In genomic region chr8:11761551-11761950, GRCm38 (mm10) we compare ENCODE assay signal across 24 mouse cellular contexts.
"Had no signal": no experiment of that assay in that cellular context is flagged by ENCODE, and none has a peak within 500 bp of the region (broad histone marks: within the 10 kb centered on the region; RNA-seq: fewer than 3 reads in every experiment).

No protein-coding gene starts in this region.

- H3K4me2 ChIP-seq: limb, embryonic 13.5 days; liver, embryonic 12.5 days; liver, embryonic 15.5 days; lung, embryonic 15.5 days; midbrain, embryonic 12.5 days; neural tube, embryonic 13.5 days; stomach, embryonic 15.5 days had no signal

- H3K27me3 ChIP-seq: limb, embryonic 13.5 days; liver, embryonic 12.5 days; liver, embryonic 15.5 days; lung, embryonic 15.5 days; midbrain, embryonic 12.5 days; neural tube, embryonic 13.5 days; stomach, embryonic 15.5 days had no signal

- H3K27ac ChIP-seq: limb, embryonic 10.5 days; limb, embryonic 13.5 days; liver, embryonic 12.5 days; liver, embryonic 15.5 days; lung, embryonic 15.5 days; midbrain, embryonic 12.5 days; neural tube, embryonic 13.5 days; stomach, embryonic 15.5 days had no signal

- ATAC-seq: liver, embryonic 12.5 days; midbrain, embryonic 16.5 days had no signal

- H3K9me3 ChIP-seq: limb, embryonic 10.5 days; limb, embryonic 13.5 days; liver, embryonic 12.5 days; liver, embryonic 15.5 days; lung, embryonic 15.5 days; midbrain, embryonic 12.5 days; neural tube, embryonic 13.5 days; stomach, embryonic 15.5 days had no signal

- H3K36me3 ChIP-seq: limb, embryonic 13.5 days; liver, embryonic 15.5 days; lung, embryonic 15.5 days; midbrain, embryonic 12.5 days; stomach, embryonic 15.5 days had no signal

- H3K9ac ChIP-seq: limb, embryonic 13.5 days; liver, embryonic 12.5 days; liver, embryonic 15.5 days; lung, embryonic 15.5 days; midbrain, embryonic 12.5 days; neural tube, embryonic 13.5 days; stomach, embryonic 15.5 days had no signal

- DNase-seq: kidney, adult 18-20 months; kidney, adult 9 months; kidney, postnatal 14 days; kidney, postnatal 4 days; layer of hippocampus, postnatal 36 days; liver; lung, adult 18-20 months; lung, postnatal 10 days; lung, postnatal 36 days; retina, postnatal 1 day; right cerebral cortex, postnatal 25 days; spleen, adult 18-20 months; thymus, adult 18-20 months; thymus, postnatal 36 days had no signal

- H3K4me3 ChIP-seq: limb, embryonic 10.5 days; limb, embryonic 13.5 days; liver, embryonic 12.5 days; liver, embryonic 15.5 days; lung, embryonic 15.5 days; midbrain, embryonic 12.5 days; myocyte; neural tube, embryonic 13.5 days; stomach, embryonic 15.5 days had no signal
